In the genomic region with DNA sequence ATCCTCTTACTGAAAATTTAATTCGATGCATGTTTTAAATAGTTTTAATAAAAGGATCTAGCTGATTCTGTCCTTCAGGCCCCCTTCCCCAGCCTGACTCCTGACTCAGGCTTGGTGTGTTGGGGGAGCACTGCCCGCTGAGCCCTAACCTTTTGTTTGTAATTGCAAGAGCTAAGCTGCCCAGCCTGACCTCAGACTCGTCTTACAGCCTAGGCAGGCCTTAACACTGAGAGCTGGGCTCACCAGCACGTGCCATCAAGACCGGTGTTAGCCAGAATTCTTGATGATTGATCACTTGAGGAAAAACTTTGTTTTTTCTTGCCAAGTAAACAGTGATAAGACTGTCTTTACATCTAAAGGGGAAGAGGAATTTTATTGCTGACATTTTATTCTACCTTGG, we compare ENCODE assay signal across 21 mouse cellular contexts.
DNase-seq lines count a peak whose midpoint lies in the region; ATAC-seq and TF ChIP-seq lines count a peak whose summit lies in the region.
"Had no signal": no experiment of that assay in that cellular context is flagged by ENCODE, and none has a peak within 500 bp of the region (broad histone marks: within the 10 kb centered on the region; RNA-seq: fewer than 3 reads in every experiment).

No protein-coding gene starts in this region.

- 59% methylated on average over 5 of the region's 5 CpGs for WGBS in heart, embryonic 12.5 days
- WGBS in midbrain, embryonic 11.5 days, result 34% methylated on average over 5 of the region's 5 CpGs
- WGBS in midbrain, embryonic 10.5 days, result 37% methylated on average over 5 of the region's 5 CpGs
- whole genome bisulfite sequencing in limb, embryonic 10.5 days, result 38% methylated on average over 5 of the region's 5 CpGs
- 39% methylated on average over 5 of the region's 5 CpGs for WGBS in stomach, postnatal 0 days

- DNase-seq in embryo, embryonic 10.5 days (ENCODE audit: low spot score), result peak; percentile 36
- no peak for DNase-seq in embryo, embryonic 9.5 days (ENCODE audit: extremely low spot score)
- peak; percentile 68 for DNase-seq in heart, adult 11 months
- DNase-seq in midbrain, embryonic 11.5 days (ENCODE audit: low spot score, missing footprints), result peak; percentile 75
- DNase-seq in midbrain, embryonic 10.5 days (ENCODE audit: low spot score), result no peak
- no peak for DNase-seq in limb, embryonic 10.5 days (ENCODE audit: low spot score)
- DNase-seq in stomach, postnatal 0 days (ENCODE audit: low spot score), result no peak
- DNase-seq: adrenal gland, adult 2 months; adrenal gland, postnatal 10 days; adrenal gland, postnatal 25 days; cerebellum, adult 11 months; cerebellum, adult 18-20 months; cerebellum, adult 8-10 months; cerebellum, adult 9-11 months; cerebellum, postnatal 14 days; cerebellum, postnatal 36 days had no signal

- H3K27ac ChIP-seq in heart, embryonic 12.5 days (ENCODE audit: poor library complexity, severe bottlenecking), result no peak overlapping the region
- H3K27ac ChIP-seq in midbrain, embryonic 11.5 days (ENCODE audit: low read depth, low read length), result no peak overlapping the region
- no peak overlapping the region for H3K27ac ChIP-seq in midbrain, embryonic 10.5 days (replicated peaks)
- peak overlapping the region; percentile 4; the same call in 1 of the 2 replicates for H3K27ac ChIP-seq in limb, embryonic 10.5 days
- no peak overlapping the region for H3K27ac ChIP-seq in stomach, postnatal 0 days (replicated peaks)
- H3K27ac ChIP-seq: embryonic facial prominence, embryonic 12.5 days had no signal

- TF ChIP-seq CTCF in stomach, postnatal 0 days (IDR thresholded peaks at IDR 0.05; ENCODE audit: low read depth), result no peak

- no peaks in the 10 kb centered on the region for H3K9me3 ChIP-seq in heart, embryonic 12.5 days (replicated peaks)
- H3K9me3 ChIP-seq in midbrain, embryonic 11.5 days (ENCODE audit: control insufficient read depth, low read length), result no peaks in the 10 kb centered on the region
- no peaks in the 10 kb centered on the region for H3K9me3 ChIP-seq in midbrain, embryonic 10.5 days (replicated peaks)
- H3K9me3 ChIP-seq in limb, embryonic 10.5 days (replicated peaks), result no peaks in the 10 kb centered on the region
- no peaks in the 10 kb centered on the region for H3K9me3 ChIP-seq in stomach, postnatal 0 days (ENCODE audit: control insufficient read depth, low read length)
- H3K9me3 ChIP-seq: embryonic facial prominence, embryonic 12.5 days had no signal

- H3K4me3 ChIP-seq in heart, embryonic 12.5 days, result no peak overlapping the region
- H3K4me3 ChIP-seq in midbrain, embryonic 11.5 days (ENCODE audit: low read depth, low read length), result no peak overlapping the region
- H3K4me3 ChIP-seq in midbrain, embryonic 10.5 days, result no peak overlapping the region
- H3K4me3 ChIP-seq in limb, embryonic 10.5 days, result no peak overlapping the region
- no peak overlapping the region for H3K4me3 ChIP-seq in stomach, postnatal 0 days (ENCODE audit: low read depth, low read length)
- H3K4me3 ChIP-seq: embryonic facial prominence, embryonic 12.5 days; erythroblast, embryonic 14.5 days had no signal

- TF ChIP-seq EP300 in stomach, postnatal 0 days (optimal IDR thresholded peaks at IDR 0.05), result no peak

- peaks cover 16% of the 10 kb centered on the region for H3K4me1 ChIP-seq in heart, embryonic 12.5 days (replicated peaks)
- peaks cover 9% of the 10 kb centered on the region for H3K4me1 ChIP-seq in midbrain, embryonic 11.5 days (ENCODE audit: control insufficient read depth, insufficient read depth, low read length)
- H3K4me1 ChIP-seq in midbrain, embryonic 10.5 days, result peaks cover 53% of the 10 kb centered on the region
- H3K4me1 ChIP-seq in limb, embryonic 10.5 days, result peaks cover 48% of the 10 kb centered on the region
- H3K4me1 ChIP-seq in stomach, postnatal 0 days (replicated peaks; ENCODE audit: control insufficient read depth, insufficient read depth), result no peaks in the 10 kb centered on the region

- H3K36me3 ChIP-seq in heart, embryonic 12.5 days, result no peaks in the 10 kb centered on the region; the same call in 1 of the 2 replicates
- H3K36me3 ChIP-seq in midbrain, embryonic 11.5 days (ENCODE audit: control insufficient read depth, insufficient read depth, low read length), result no peaks in the 10 kb centered on the region
- H3K36me3 ChIP-seq in midbrain, embryonic 10.5 days, result no peaks in the 10 kb centered on the region
- no peaks in the 10 kb centered on the region for H3K36me3 ChIP-seq in limb, embryonic 10.5 days
- 0 out of 2 replicates have a peak, but pooled peaks cover 3% of the 10 kb centered on the region for H3K36me3 ChIP-seq in stomach, postnatal 0 days (ENCODE audit: control insufficient read depth, insufficient read depth, low read length)
- H3K36me3 ChIP-seq: embryonic facial prominence, embryonic 12.5 days had no signal

- ATAC-seq in heart, embryonic 12.5 days (ENCODE audit: insufficient number of reproducible peaks, low FRiP score), result no peak
- ATAC-seq in midbrain, embryonic 11.5 days (ENCODE audit: low FRiP score), result no peak
- no peak for ATAC-seq in stomach, postnatal 0 days (ENCODE audit: low FRiP score, low TSS enrichment)
- ATAC-seq: forebrain, embryonic 14.5 days; forebrain, embryonic 16.5 days had no signal

- no peak overlapping the region for H3K9ac ChIP-seq in heart, embryonic 12.5 days
- H3K9ac ChIP-seq in midbrain, embryonic 11.5 days (ENCODE audit: low read length), result no peak overlapping the region
- no peak overlapping the region for H3K9ac ChIP-seq in stomach, postnatal 0 days (ENCODE audit: low read length)
- H3K9ac ChIP-seq: embryonic facial prominence, embryonic 12.5 days had no signal

- H3K27me3 ChIP-seq in heart, embryonic 12.5 days (replicated peaks), result no peaks in the 10 kb centered on the region
- no peaks in the 10 kb centered on the region for H3K27me3 ChIP-seq in midbrain, embryonic 11.5 days (ENCODE audit: control insufficient read depth, insufficient read depth, low read length)
- H3K27me3 ChIP-seq in midbrain, embryonic 10.5 days (ENCODE audit: low read depth, poor library complexity, severe bottlenecking), result 0 out of 2 replicates have a peak, but pooled peaks cover 10% of the 10 kb centered on the region
- no peaks in the 10 kb centered on the region for H3K27me3 ChIP-seq in limb, embryonic 10.5 days (ENCODE audit: low read depth, poor library complexity, severe bottlenecking)
- H3K27me3 ChIP-seq in stomach, postnatal 0 days (ENCODE audit: control insufficient read depth, insufficient read depth, low read length), result no peaks in the 10 kb centered on the region
- H3K27me3 ChIP-seq: embryonic facial prominence, embryonic 12.5 days had no signal

- no peak overlapping the region for H3K4me2 ChIP-seq in heart, embryonic 12.5 days
- H3K4me2 ChIP-seq in midbrain, embryonic 11.5 days, result no peak overlapping the region
- no peak overlapping the region for H3K4me2 ChIP-seq in stomach, postnatal 0 days (replicated peaks; ENCODE audit: low read depth)
- H3K4me2 ChIP-seq: embryonic facial prominence, embryonic 12.5 days had no signal

Comparison
In these comparisons a context has a peak if more than half of its experiments do, and no peak if none do; other contexts are left out.
1. DNase-seq: peak in embryo, embryonic 10.5 days (single experiment), heart, adult 11 months (single experiment) and midbrain, embryonic 11.5 days (single experiment); none in embryo, embryonic 9.5 days (single experiment), midbrain, embryonic 10.5 days (single experiment), limb, embryonic 10.5 days (single experiment) and stomach, postnatal 0 days (single experiment).